Mouse (Mus musculus) liver, embryonic 14.5 days (tissue): ENCODE measurements at regions not wholly inside any gene's neighbourhood (a gene's known extent, or its start where the extent isn't known, plus 50 kb on each side); places are given as distances from the start of the nearest gene placed in this dataset.

Experiments used
- CTCF ChIP-seq: IDR thresholded peaks from 2 replicates; pipeline ENCODE4 v1.5.1; 2016; ENCODE audit warnings: antibody characterized with exemption, low read depth, control low read depth
- EP300 ChIP-seq: IDR thresholded peaks from 2 replicates; pipeline ENCODE4 v1.6.1; 2016; ENCODE audit warnings: antibody characterized with exemption, low read depth

DNA sequence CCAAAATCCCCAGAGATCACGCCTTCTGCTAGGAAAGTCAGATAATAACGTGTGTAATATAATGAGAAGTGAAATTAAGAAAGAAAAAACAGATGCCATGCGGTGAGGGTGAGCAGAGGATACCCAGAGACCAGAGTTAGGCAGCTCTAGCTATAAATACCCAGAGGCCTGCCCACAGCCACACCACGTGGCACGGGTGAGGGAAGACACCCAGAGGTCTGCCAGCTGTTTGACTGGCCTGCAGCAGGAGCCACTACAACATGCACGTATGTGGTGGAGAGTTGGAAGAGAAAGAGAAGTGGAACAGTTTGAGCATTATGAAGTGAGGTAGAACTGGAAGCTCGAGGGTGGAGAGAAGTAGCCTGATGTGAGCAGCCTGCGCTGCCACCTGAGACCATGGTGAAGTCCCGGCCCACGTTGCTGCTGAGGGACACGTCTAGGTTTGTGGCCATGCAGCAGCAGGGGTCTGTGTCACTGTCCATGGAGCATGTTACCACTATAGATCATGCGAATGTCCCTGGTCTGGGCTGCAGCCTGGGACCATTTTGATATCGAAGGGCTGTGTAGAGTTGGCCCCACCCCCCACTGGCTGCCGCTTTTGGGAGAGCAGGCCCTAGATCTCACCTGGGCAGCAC, 88.2 kb upstream of the Fyn start:
- TF ChIP-seq CTCF (no peak), EP300 (no peak)
